Mouse (Mus musculus) testis, adult 2 months (tissue): ENCODE measurements around the gene Fbxo41.

Experiments used
- CTCF ChIP-seq: fragments of 200-500 bp; IDR thresholded peaks from 2 replicates; pipeline ENCODE4 v1.5.1; 2012; ENCODE audit warnings: low read depth, mild to moderate bottlenecking, inconsistent platforms, low read length, moderate library complexity; ENCODE audit not compliant: control insufficient read depth, insufficient read depth, insufficient replicate concordance
- POLR2A ChIP-seq: fragments of 200-500 bp; IDR thresholded peaks from 2 replicates; pipeline ENCODE4 v1.6.1; 2012; ENCODE audit warnings: low read depth, mild to moderate bottlenecking, inconsistent platforms, low read length, moderate library complexity; ENCODE audit not compliant: control insufficient read depth

DNA sequence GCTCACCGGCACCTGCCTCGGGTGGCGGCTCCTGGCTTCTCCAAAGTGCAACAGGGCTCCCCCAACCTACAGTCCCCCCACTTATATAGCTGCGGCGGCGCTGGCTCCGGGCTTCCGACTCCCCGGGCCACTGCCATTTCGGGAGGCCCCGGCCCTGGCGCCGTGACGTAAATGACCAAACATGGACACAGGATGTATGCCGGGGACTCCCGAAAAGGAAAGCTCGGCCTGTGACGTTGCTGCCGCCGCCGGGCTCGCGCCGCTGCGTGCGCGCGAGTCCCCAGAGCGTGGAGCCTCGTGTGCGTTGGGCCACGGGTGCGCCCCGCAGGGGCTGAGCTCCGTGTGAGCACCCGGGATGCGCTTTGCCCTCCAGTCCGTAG is 10.7 kb upstream of the Fbxo41 start, which contains the start of gene Egr4:
- TF ChIP-seq CTCF (no peak), POLR2A (no peak)
